Mouse (Mus musculus) naive thymus-derived CD4-positive, alpha-beta T cell, adult 5 months (primary cell): ENCODE measurements around the gene Pfdn2. TPM values are rescaled to one million over a fixed set of nuclear protein-coding genes. Genes with fewer than 3 reads are reported as not detected.

Experiments
- polyA plus RNA-seq: library from polyadenylated mRNA; unstranded; fragments of 100-300 nt; shearing (Covaris generic); gene quantifications from one replicate; pipeline ENCODE4 v1.2.1, GENCODE M21; 2017

Pfdn2 gene
- polyA plus RNA-seq, result 112 TPM

GRCm38 (mm10) chr1:171345225-171346094 is at the start of gene Pfdn2, which contains the start of gene Nit1:
Pfdn2 (plus strand) TSS chr1:171345670.
Nit1 (minus strand) TSS chr1:171345646.

GRCm38 (mm10) chr1:171328839-171329432 is 16.5 kb upstream of the Pfdn2 start, which contains the start of gene Dedd:
Dedd (plus strand) TSS chr1:171329145.

GRCm38 (mm10) chr1:171360656-171361055 is 15.2 kb downstream of the Pfdn2 start, which contains the start of gene Klhdc9:
Klhdc9 (minus strand) TSS chr1:171360798.

GRCm38 (mm10) chr1:171369845-171370556 is 24.5 kb downstream of the Pfdn2 start, which contains the start of gene Nectin4:
Nectin4 (plus strand) TSS chr1:171370099.

GRCm38 (mm10) chr1:171388376-171389102 is 43.1 kb downstream of the Pfdn2 start, which contains the start of gene Arhgap30:
Arhgap30 (plus strand) TSS chr1:171388954.

Other genes with a start within 250 kb of the Pfdn2 start
- not detected for gene Cfap126, start 231.8 kb upstream of the Pfdn2 start, polyA plus RNA-seq
- gene Sdhc, start 195.1 kb upstream of the Pfdn2 start, polyA plus RNA-seq, result 119 TPM
- gene Mpz, start 195.0 kb upstream of the Pfdn2 start, polyA plus RNA-seq, result not detected
- gene Pcp4l1, start 149.4 kb upstream of the Pfdn2 start, polyA plus RNA-seq, result not detected
- 0.37 TPM for gene Nr1i3, start 131.7 kb upstream of the Pfdn2 start, polyA plus RNA-seq
- gene Tomm40l, start 123.2 kb upstream of the Pfdn2 start, polyA plus RNA-seq, result 17.5 TPM
- gene Apoa2, start 120.6 kb upstream of the Pfdn2 start, polyA plus RNA-seq, result not detected
- gene Fcer1g, start 111.3 kb upstream of the Pfdn2 start, polyA plus RNA-seq, result not detected
- gene Adamts4, start 95.2 kb upstream of the Pfdn2 start, polyA plus RNA-seq, result 0.12 TPM
- 124 TPM for gene Ndufs2, start 94.3 kb upstream of the Pfdn2 start, polyA plus RNA-seq
- 51.8 TPM for gene B4galt3, start 75.3 kb upstream of the Pfdn2 start, polyA plus RNA-seq
- gene Ppox, start 64.5 kb upstream of the Pfdn2 start, polyA plus RNA-seq, result 62.3 TPM
- gene Usp21, start 57.7 kb upstream of the Pfdn2 start, polyA plus RNA-seq, result 57.4 TPM
- gene Ufc1, start 50.6 kb upstream of the Pfdn2 start, polyA plus RNA-seq, result 50.7 TPM
- gene Dedd, start 16.5 kb upstream of the Pfdn2 start, polyA plus RNA-seq, result 32.6 TPM
- 39.4 TPM for gene Nit1, start within 50 bp of the Pfdn2 start, polyA plus RNA-seq
- not detected for gene Klhdc9, start 15.1 kb downstream of the Pfdn2 start, polyA plus RNA-seq
- gene Nectin4, start 24.4 kb downstream of the Pfdn2 start, polyA plus RNA-seq, result 0.10 TPM
- 159 TPM for gene Arhgap30, start 43.3 kb downstream of the Pfdn2 start, polyA plus RNA-seq
- 73.6 TPM for gene Usf1, start 65.6 kb downstream of the Pfdn2 start, polyA plus RNA-seq
- 3.6 TPM for gene Tstd1, start 73.2 kb downstream of the Pfdn2 start, polyA plus RNA-seq
- gene F11r, start 91.9 kb downstream of the Pfdn2 start, polyA plus RNA-seq, result 0.19 TPM
- 7.3 TPM for gene Alyref2, start 157.8 kb downstream of the Pfdn2 start, polyA plus RNA-seq
- gene Itln1, start 189.6 kb downstream of the Pfdn2 start, polyA plus RNA-seq, result not detected
- not detected for gene Cd244a, start 213.5 kb downstream of the Pfdn2 start, polyA plus RNA-seq